Mouse (Mus musculus) liver, embryonic 18 days (tissue): ENCODE results near the gene Cd109. TPM values are rescaled to one million over a fixed set of nuclear protein-coding genes. Genes with fewer than 3 reads are reported as not detected.

Experiments used
- polyA plus RNA-seq: library from polyadenylated mRNA; depleted of rRNA; stranded (reverse); fragments of >200 nt; gene quantifications from 2 replicates; pipeline ENCODE4 v1.2.3, GENCODE M21; 2012; rRNA removed

The Cd109 gene
- polyA plus RNA-seq, result 0.03 and 0.05 TPM in 2 replicates

DNA sequence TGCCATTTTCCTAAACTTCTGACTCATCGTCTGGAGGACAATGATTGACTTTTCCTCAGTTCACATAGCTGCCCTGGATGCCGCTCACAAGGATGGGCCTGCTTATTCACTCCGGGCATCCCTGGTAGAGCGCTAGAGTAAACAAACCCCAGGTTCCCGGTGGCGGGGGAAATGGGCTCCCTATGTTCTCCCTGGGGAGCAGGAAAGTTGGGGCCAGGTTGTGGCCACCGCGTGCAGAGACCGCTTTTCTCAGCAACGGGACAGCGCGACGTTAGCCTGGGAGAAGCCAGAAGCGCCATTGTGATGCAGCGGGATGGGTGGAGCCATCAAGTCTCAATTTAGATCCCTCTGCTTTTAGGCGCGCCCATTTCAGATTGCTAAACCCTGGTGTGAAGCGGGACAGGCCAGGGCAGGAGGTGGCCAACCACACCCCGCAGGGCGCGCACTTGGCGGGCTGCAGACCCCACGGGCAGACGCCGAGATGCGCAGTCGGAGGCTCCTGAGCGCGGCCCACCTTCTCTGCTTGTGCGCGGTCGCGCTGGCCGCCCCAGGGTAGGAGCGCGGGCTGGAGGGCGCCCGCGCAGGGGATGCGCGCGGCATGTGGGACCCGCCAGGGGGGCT, at the start of gene Cd109:
Gene Cd109 (plus strand): TSS at position 146 of the 621 bp plus-strand sequence.

DNA sequence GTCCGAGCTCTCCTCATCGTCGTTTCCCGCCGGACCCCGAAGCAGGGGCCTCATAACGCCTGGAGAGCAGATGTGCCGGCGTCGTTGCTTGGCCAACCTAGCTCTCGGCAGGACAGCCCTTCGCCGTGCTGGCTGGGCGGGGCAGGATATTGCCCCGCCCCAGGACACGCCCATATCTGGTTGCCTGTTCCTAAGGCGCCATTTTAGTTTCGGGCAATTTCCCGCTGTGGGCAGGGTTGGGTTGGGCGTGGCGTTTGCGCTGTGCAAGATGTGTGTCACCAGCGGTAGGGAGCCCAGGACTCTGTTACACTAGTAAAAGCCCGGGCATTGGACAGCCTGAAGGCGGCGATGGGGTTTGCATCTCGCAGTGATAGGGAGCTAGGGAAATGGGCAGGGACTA, 27.4 kb upstream of the Cd109 start, which contains the start of gene Slc17a5:
Gene Slc17a5 (minus strand): TSS at position 128 of the 400 bp plus-strand sequence.

Other genes with a start within 250 kb of the Cd109 start
- gene Dppa5a, start 247.4 kb upstream of the Cd109 start, polyA plus RNA-seq, result not detected in 2 replicates
- gene Ooep, start 236.8 kb upstream of the Cd109 start, polyA plus RNA-seq, result 0.01 TPM in 1 of 2 replicates, not detected in the other
- gene Ddx43, start 219.8 kb upstream of the Cd109 start, polyA plus RNA-seq, result 0.02 and 0.03 TPM in 2 replicates
- gene Cgas, start 172.3 kb upstream of the Cd109 start, polyA plus RNA-seq, result 1.2 and 1.6 TPM in 2 replicates
- 10.5 and 12.3 TPM in 2 replicates for gene Mto1, start 167.3 kb upstream of the Cd109 start, polyA plus RNA-seq
- gene Gm17324, start 166.8 kb upstream of the Cd109 start, polyA plus RNA-seq, result 0.13 TPM in 2 replicates
- 4,026 and 4,162 TPM in 2 replicates for gene Eef1a1, start 126.4 kb upstream of the Cd109 start, polyA plus RNA-seq
- 3.8 and 4.1 TPM in 2 replicates for gene Slc17a5, start 27.5 kb upstream of the Cd109 start, polyA plus RNA-seq